Mouse (Mus musculus) CH12.LX (cell line): ENCODE measurements around the gene Nsd2. TPM values are rescaled to one million over a fixed set of nuclear protein-coding genes. Genes with fewer than 3 reads are reported as not detected.

Source experiments
- DNase-seq: peaks from one replicate; pipeline ENCODE4 v3.0.0-alpha.2; 2013; ENCODE audit errors: extremely low read depth
- H3K27ac ChIP-seq: 2 replicates; pipeline ENCODE4 v1.5.1; 2012; ENCODE audit warnings: low read depth, mild to moderate bottlenecking, control low read depth, moderate library complexity; ENCODE audit not compliant: insufficient read depth
- H3K27me3 ChIP-seq: replicated peaks from 2 replicates; pipeline ENCODE3; 2012; ENCODE audit warnings: inconsistent platforms
- H3K36me3 ChIP-seq, 2 experiments: replicated peaks in 1 of 2; 2 replicates each; pipeline versions ENCODE3 to v1.6.1; 2012; ENCODE audit warnings: inconsistent platforms in 1 of 2, low read length in 1 of 2, mild to moderate bottlenecking in 1 of 2, mixed read lengths in 1 of 2, moderate library complexity in 1 of 2; ENCODE audit not compliant: control insufficient read depth in 1 of 2, insufficient read depth in 1 of 2
- H3K4me1 ChIP-seq, 2 experiments: 2 replicates each; pipeline ENCODE4 v1.6.1; 2012; ENCODE audit warnings: inconsistent platforms in 1 of 2, moderate library complexity in 1 of 2; ENCODE audit not compliant: insufficient read depth in 2 of 2, control insufficient read depth in 1 of 2
- H3K4me2 ChIP-seq: 2 replicates; pipeline ENCODE4 v1.6.1; 2012; ENCODE audit warnings: low read depth, mild to moderate bottlenecking, control low read depth; ENCODE audit not compliant: poor library complexity, insufficient read depth, severe bottlenecking
- H3K4me3 ChIP-seq, 3 experiments: fragments of 150-350 bp in 1 of 3; sonication (generic) in 1 of 3; replicated peaks in 1 of 3; 2 replicates each; pipeline versions ENCODE3 to v1.5.1; 2011 to 2012; ENCODE audit warnings: low read depth in 2 of 3, low read length in 2 of 3, mild to moderate bottlenecking in 2 of 3, moderate library complexity in 2 of 3, control low read depth in 1 of 3, improper control_type of control experiment in 1 of 3, inconsistent platforms in 1 of 3, mixed read lengths in 1 of 3; ENCODE audit not compliant: poor library complexity in 1 of 3
- H3K79me2 ChIP-seq: replicated peaks from 2 replicates; pipeline ENCODE4 v1.6.1; 2012; ENCODE audit warnings: mild to moderate bottlenecking, moderate library complexity; ENCODE audit not compliant: control insufficient read depth, poor library complexity, insufficient read depth, severe bottlenecking; ENCODE audit errors: extremely low read depth
- H3K9ac ChIP-seq: 2 replicates; pipeline ENCODE4 v1.6.1; 2012; ENCODE audit warnings: low read depth, mild to moderate bottlenecking, control low read depth, moderate library complexity; ENCODE audit not compliant: insufficient read depth
- H3K9me3 ChIP-seq: replicated peaks from 2 replicates; pipeline ENCODE3; 2012; ENCODE audit warnings: low read length, inconsistent platforms, mixed read lengths
- BHLHE40 ChIP-seq: IDR thresholded peaks from 2 replicates; pipeline ENCODE4 v1.6.1; 2011; ENCODE audit warnings: mild to moderate bottlenecking, low read depth, low read length, improper control_type of control experiment
- CTCF ChIP-seq, 2 experiments: IDR thresholded peaks in 1 of 2; conservative IDR thresholded peaks in 1 of 2; 2 replicates each; pipeline ENCODE4 v1.5.1; 2011 to 2012; ENCODE audit warnings: low read depth in 2 of 2, low read length in 2 of 2, improper control_type of control experiment in 1 of 2, inconsistent platforms in 1 of 2, mild to moderate bottlenecking in 1 of 2, moderate library complexity in 1 of 2
- E2F4 ChIP-seq: IDR thresholded peaks from 2 replicates; pipeline ENCODE4 v1.6.1; 2011; ENCODE audit warnings: low read depth, low read length, improper control_type of control experiment; ENCODE audit not compliant: insufficient replicate concordance
- ELF1 ChIP-seq: IDR thresholded peaks from 2 replicates; pipeline ENCODE4 v1.6.1; 2014; ENCODE audit warnings: low read depth, mild to moderate bottlenecking, inconsistent platforms, low read length, improper control_type of control experiment
- EP300 ChIP-seq: IDR thresholded peaks from 2 replicates; pipeline ENCODE4 v1.6.1; 2011; ENCODE audit warnings: low read length, improper control_type of control experiment
- GABPA ChIP-seq: IDR thresholded peaks from 2 replicates; pipeline ENCODE4 v1.6.1; 2012; ENCODE audit warnings: low read depth, low read length, improper control_type of control experiment, inconsistent platforms; ENCODE audit not compliant: insufficient replicate concordance
- IRF4 ChIP-seq: IDR thresholded peaks from 2 replicates; pipeline ENCODE4 v1.6.1; 2014; ENCODE audit warnings: low read depth, mild to moderate bottlenecking, inconsistent platforms, low read length, improper control_type of control experiment
- JUND ChIP-seq: conservative IDR thresholded peaks from 2 replicates; pipeline ENCODE4 v1.6.1; 2011; ENCODE audit warnings: low read depth, low read length, improper control_type of control experiment
- MAFK ChIP-seq: IDR thresholded peaks from 2 replicates; pipeline ENCODE4 v1.6.1; 2011; ENCODE audit warnings: low read length, improper control_type of control experiment; ENCODE audit not compliant: insufficient replicate concordance
- MAZ ChIP-seq: IDR thresholded peaks from 2 replicates; pipeline ENCODE4 v1.6.1; 2012; ENCODE audit warnings: low read depth, mild to moderate bottlenecking, inconsistent platforms, low read length, improper control_type of control experiment, moderate library complexity
- MEF2A ChIP-seq: IDR thresholded peaks from 2 replicates; pipeline ENCODE4 v1.6.1; 2014; ENCODE audit warnings: low read depth, mild to moderate bottlenecking, inconsistent platforms, low read length, improper control_type of control experiment, borderline replicate concordance
- MXI1 ChIP-seq: IDR thresholded peaks from 2 replicates; pipeline ENCODE4 v1.6.1; 2011; ENCODE audit warnings: mild to moderate bottlenecking, low read depth, low read length, improper control_type of control experiment
- MYC ChIP-seq: IDR thresholded peaks from 2 replicates; pipeline ENCODE4 v1.6.1; 2011; ENCODE audit warnings: low read depth, mild to moderate bottlenecking, improper control_type of control experiment, low read length
- NELFE ChIP-seq: IDR thresholded peaks from 2 replicates; pipeline ENCODE4 v1.6.1; 2011; ENCODE audit warnings: low read depth, low read length, improper control_type of control experiment
- PAX5 ChIP-seq: IDR thresholded peaks from 2 replicates; pipeline ENCODE4 v1.6.1; 2012; ENCODE audit warnings: low read length, inconsistent platforms, mixed read lengths
- RAD21 ChIP-seq: IDR thresholded peaks from 2 replicates; pipeline ENCODE4 v1.6.1; 2011; ENCODE audit warnings: low read depth, mild to moderate bottlenecking, low read length, improper control_type of control experiment, moderate library complexity
- RCOR1 ChIP-seq: conservative IDR thresholded peaks from 2 replicates; pipeline ENCODE4 v1.6.1; 2012; ENCODE audit warnings: low read depth, mild to moderate bottlenecking, inconsistent platforms, low read length, improper control_type of control experiment
- TBP ChIP-seq: conservative IDR thresholded peaks from 2 replicates; pipeline ENCODE4 v1.6.1; 2011; ENCODE audit warnings: low read depth, low read length, improper control_type of control experiment
- TCF12 ChIP-seq: IDR thresholded peaks from 2 replicates; pipeline ENCODE4 v1.6.1; 2014; ENCODE audit warnings: low read depth, mild to moderate bottlenecking, inconsistent platforms, low read length, improper control_type of control experiment
- UBTF ChIP-seq: IDR thresholded peaks from 2 replicates; pipeline ENCODE4 v1.6.1; 2012; ENCODE audit warnings: low read depth, mild to moderate bottlenecking, inconsistent platforms, low read length, improper control_type of control experiment, moderate library complexity
- USF1 ChIP-seq: IDR thresholded peaks from 2 replicates; pipeline ENCODE4 v1.6.1; 2014; ENCODE audit warnings: low read depth, mild to moderate bottlenecking, inconsistent platforms, low read length, improper control_type of control experiment
- ZC3H11A ChIP-seq: IDR thresholded peaks from 2 replicates; pipeline ENCODE4 v1.6.1; 2012; ENCODE audit warnings: low read depth, mild to moderate bottlenecking, inconsistent platforms, low read length, improper control_type of control experiment
- ZKSCAN1 ChIP-seq: IDR thresholded peaks from 2 replicates; pipeline ENCODE4 v1.6.1; 2012; ENCODE audit warnings: low read depth, inconsistent platforms, low read length, improper control_type of control experiment, borderline replicate concordance
- ZMIZ1 ChIP-seq: IDR thresholded peaks from 2 replicates; pipeline ENCODE4 v1.6.1; 2012; ENCODE audit warnings: low read depth, mild to moderate bottlenecking, inconsistent platforms, low read length, improper control_type of control experiment
- dilution Hi-C: fragments of 300-500 bp; cut with MboI; formaldehyde crosslinking; loops from 2 replicates; pipeline ENCODE4 v1.14.3; 2020; ENCODE audit warnings: low sequenced_read_pairs; ENCODE audit not compliant: extremely low pct_unique_long_range_greater_than_20kb, extremely low pct_ligation_motif_present
- in situ Hi-C: fragments of 300-500 bp; cut with MboI; formaldehyde crosslinking; loops from 3 replicates; pipeline ENCODE4 v1.14.3; 2019; ENCODE audit warnings: low sequenced_read_pairs, low pct_ligation_motif_present, low pct_unique_long_range_greater_than_20kb, mixed read lengths
- polyA plus RNA-seq: library from polyadenylated mRNA; unstranded; fragments of >175 nt; gene quantifications from 2 replicates; pipeline ENCODE4 v1.2.1, GENCODE M21; 2012; ENCODE audit warnings: low read depth; ENCODE audit not compliant: insufficient read length
- total RNA-seq, 2 experiments: library from RNA; depleted of rRNA; stranded (reverse); fragments of 300-350 nt in 1 of 2; fragments of >200 nt in 1 of 2; gene quantifications; 2 replicates each; pipeline ENCODE4 v1.2.3; 2012 to 2014

The Nsd2 gene
- total and polyA plus RNA-seq, 3 experiments = 39.8 to 55.0 (median 49.9) TPM

GRCm38 (mm10) chr5:33900101-33900500 is 79.6 kb downstream of the Nsd2 start:
- H3K27ac ChIP-seq = no peak overlapping the region
- H3K4me3 ChIP-seq = no peak overlapping the region
- no peak for TF ChIP-seq ZC3H11A
- no peak for TF ChIP-seq ZMIZ1
- TF ChIP-seq ZKSCAN1 = no peak
- no peak for TF ChIP-seq MAZ
- TF ChIP-seq MEF2A = no peak
- no peak for TF ChIP-seq PAX5
- no peak for TF ChIP-seq UBTF
- no peak for TF ChIP-seq MXI1
- TF ChIP-seq EP300 = no peak
- no peak for TF ChIP-seq MAFK
- no peak for TF ChIP-seq USF1
- TF ChIP-seq MYC = no peak
- H3K36me3 ChIP-seq = peaks cover 69 to 82% of the 10 kb centered on the region in 2 experiments
- DNase-seq = no peak
- in situ Hi-C loops = no loop called here
- H3K9me3 ChIP-seq = no peaks in the 10 kb centered on the region
- H3K9ac ChIP-seq = no peak overlapping the region
- no peaks in the 10 kb centered on the region for H3K79me2 ChIP-seq
- no peaks in the 10 kb centered on the region for H3K4me1 ChIP-seq
- no peak overlapping the region for H3K4me2 ChIP-seq
- no peaks in the 10 kb centered on the region for H3K27me3 ChIP-seq
- dilution Hi-C loops = no loop called here

GRCm38 (mm10) chr5:33900701-33901263 is 80.3 kb downstream of the Nsd2 start:
- Histone ChIP-seq H3K36me3 (peaks cover 63 to 76% of the 10 kb centered on the region in 2 experiments), H3K27ac (no peak overlapping the region), H3K9me3 (no peaks in the 10 kb centered on the region), H3K79me2 (no peaks in the 10 kb centered on the region), H3K4me2 (no peak overlapping the region), H3K4me1 (no peaks in the 10 kb centered on the region), H3K4me3 (no peak overlapping the region), H3K27me3 (no peaks in the 10 kb centered on the region), H3K9ac (no peak overlapping the region)
- in situ Hi-C loops (no loop called here), dilution Hi-C loops (no loop called here)
- no peak for DNase-seq
- no peak for TF ChIP-seq CTCF (conservative IDR thresholded peaks at IDR 0.05 in 1 of 2, IDR thresholded peaks at IDR 0.05 in 1 of 2; ENCODE audit: low read depth in 2 of 2, low read length in 2 of 2)
- TF ChIP-seq JUND = no peak
- TF ChIP-seq RCOR1 = no peak
- no peak for TF ChIP-seq E2F4
- TF ChIP-seq TBP = no peak
- TF ChIP-seq BHLHE40 = no peak
- no peak for TF ChIP-seq RAD21
- TF ChIP-seq ELF1 = no peak
- TF ChIP-seq NELFE = no peak
- no peak for TF ChIP-seq IRF4
- TF ChIP-seq ZMIZ1 = no peak
- no peak for TF ChIP-seq PAX5
- no peak for TF ChIP-seq GABPA
- no peak for TF ChIP-seq ZKSCAN1
- no peak for TF ChIP-seq MAFK
- TF ChIP-seq TCF12 = no peak
- TF ChIP-seq MEF2A = no peak
- TF ChIP-seq, all 38 proteins: peak for 0
